Mouse (Mus musculus): ENCODE measurements around the gene Nr1h2. TPM values are rescaled to one million over a fixed set of nuclear protein-coding genes. Genes with fewer than 3 reads are reported as not detected.

The Nr1h2 gene
- polyA plus RNA-seq, 1 experiment from 2014 or later, result 48.5 TPM

DNA sequence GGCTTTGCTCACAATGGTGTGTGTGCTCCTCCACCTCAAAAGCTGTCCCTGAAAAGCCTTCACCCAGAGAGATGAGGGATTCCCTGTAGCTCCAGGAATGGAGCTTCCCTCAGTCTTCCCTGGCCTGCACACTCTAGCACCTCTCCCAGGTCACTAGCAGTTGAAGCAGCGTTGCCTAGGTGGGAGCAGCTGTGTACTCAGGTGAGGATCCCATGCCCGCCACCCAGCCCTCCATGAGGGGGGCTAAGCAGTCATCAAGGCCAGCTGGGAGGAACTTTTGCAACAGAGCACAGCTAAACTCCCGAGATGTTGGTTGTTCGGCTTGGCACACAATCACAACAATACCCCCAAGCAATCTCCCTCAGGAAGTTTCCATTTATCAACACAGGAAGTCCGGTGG, 29.0 kb upstream of the Nr1h2 start:
- no peak overlapping the region for H3K4me3 ChIP-seq (ENCODE audit: low read depth, low read length)
- H3K36me3 ChIP-seq (ENCODE audit: control insufficient read depth, insufficient read depth, low read length), result no peaks in the 10 kb centered on the region
- peaks cover 27% of the 10 kb centered on the region for H3K27me3 ChIP-seq (ENCODE audit: control insufficient read depth, insufficient read depth, low read length)
- no peak overlapping the region for H3K9ac ChIP-seq (ENCODE audit: low read depth, low read length)
- H3K4me2 ChIP-seq, result no peak overlapping the region
- no peaks in the 10 kb centered on the region for H3K9me3 ChIP-seq (replicated peaks; ENCODE audit: control insufficient read depth, low read length)
- no peak for ATAC-seq (replicated peaks; ENCODE audit: insufficient number of reproducible peaks, low FRiP score, low TSS enrichment)
- no peak overlapping the region for H3K27ac ChIP-seq (ENCODE audit: low read depth, low read length)
- H3K4me1 ChIP-seq (ENCODE audit: control insufficient read depth, insufficient read depth, low read length), result no peaks in the 10 kb centered on the region
- WGBS (ENCODE audit: insufficient replicate concordance), result 65% methylated on average over 5 of the region's 5 CpGs

DNA sequence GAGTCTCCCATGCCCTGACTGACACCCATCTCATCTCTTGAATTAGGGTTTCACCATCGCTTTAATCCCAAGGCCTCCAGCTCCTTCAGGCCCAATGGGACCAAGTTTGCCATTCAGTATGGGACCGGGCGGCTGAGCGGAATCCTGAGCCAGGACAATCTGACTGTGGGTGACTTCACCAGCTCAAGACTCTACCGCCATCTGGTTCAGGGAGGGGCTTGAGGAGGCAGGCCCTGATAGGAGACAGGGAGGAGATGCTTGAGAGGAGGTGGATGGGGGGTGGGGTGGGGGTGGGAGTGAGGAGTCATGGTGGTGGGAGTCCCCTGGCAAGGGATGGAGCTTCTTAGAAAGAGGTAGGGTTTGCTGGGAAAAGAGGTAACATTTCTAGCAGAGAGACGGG, 27.9 kb upstream of the Nr1h2 start:
- Histone ChIP-seq H3K27ac (ENCODE audit: low read depth, low read length) (no peak overlapping the region), H3K36me3 (ENCODE audit: control insufficient read depth, insufficient read depth, low read length) (no peaks in the 10 kb centered on the region), H3K27me3 (ENCODE audit: control insufficient read depth, insufficient read depth, low read length) (peaks cover 16% of the 10 kb centered on the region), H3K9me3 (replicated peaks; ENCODE audit: control insufficient read depth, low read length) (no peaks in the 10 kb centered on the region), H3K4me2 (no peak overlapping the region), H3K9ac (ENCODE audit: low read depth, low read length) (no peak overlapping the region), H3K4me1 (ENCODE audit: control insufficient read depth, insufficient read depth, low read length) (no peaks in the 10 kb centered on the region), H3K4me3 (ENCODE audit: low read depth, low read length) (no peak overlapping the region)
- ATAC-seq (replicated peaks; ENCODE audit: insufficient number of reproducible peaks, low FRiP score, low TSS enrichment), result no peak
- 48% methylated on average over 6 of the region's 6 CpGs for WGBS (ENCODE audit: insufficient replicate concordance)

DNA sequence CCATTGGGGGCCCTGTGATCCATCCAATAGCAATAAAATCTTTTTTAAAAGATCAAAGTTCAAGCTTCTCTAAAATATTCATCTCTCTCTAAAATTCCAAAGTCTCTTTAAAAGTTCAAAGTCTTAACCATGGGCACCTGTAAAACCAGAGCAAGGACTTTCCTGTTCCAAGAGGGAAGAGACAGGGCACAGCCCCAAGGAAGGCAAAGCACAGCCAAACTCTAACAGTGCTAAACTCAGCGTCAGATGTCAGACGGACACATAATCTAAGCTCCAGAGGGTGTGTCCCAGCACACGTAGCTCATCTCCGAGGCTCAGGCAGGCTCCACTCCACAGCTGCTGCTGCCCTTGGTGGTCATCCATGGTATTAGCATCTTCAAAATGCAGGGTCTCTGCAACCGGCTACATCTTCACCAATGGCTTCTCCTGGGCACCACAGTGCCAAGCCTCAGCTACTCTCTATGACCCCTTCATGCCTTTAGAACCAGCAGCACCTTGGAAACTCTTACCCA, 22.6 kb upstream of the Nr1h2 start:
- Histone ChIP-seq H3K4me3 (ENCODE audit: low read depth, low read length) (no peak overlapping the region), H3K4me1 (ENCODE audit: control insufficient read depth, insufficient read depth, low read length) (no peaks in the 10 kb centered on the region), H3K9me3 (replicated peaks; ENCODE audit: control insufficient read depth, low read length) (no peaks in the 10 kb centered on the region), H3K4me2 (no peak overlapping the region), H3K27me3 (ENCODE audit: control insufficient read depth, insufficient read depth, low read length) (no peaks in the 10 kb centered on the region; the same call in 1 of the 2 replicates), H3K36me3 (ENCODE audit: control insufficient read depth, insufficient read depth, low read length) (no peaks in the 10 kb centered on the region), H3K27ac (ENCODE audit: low read depth, low read length) (no peak overlapping the region), H3K9ac (ENCODE audit: low read depth, low read length) (no peak overlapping the region)
- ATAC-seq (replicated peaks; ENCODE audit: insufficient number of reproducible peaks, low FRiP score, low TSS enrichment), result no peak
- WGBS (ENCODE audit: insufficient replicate concordance), result 39% methylated on average over 5 of the region's 5 CpGs

DNA sequence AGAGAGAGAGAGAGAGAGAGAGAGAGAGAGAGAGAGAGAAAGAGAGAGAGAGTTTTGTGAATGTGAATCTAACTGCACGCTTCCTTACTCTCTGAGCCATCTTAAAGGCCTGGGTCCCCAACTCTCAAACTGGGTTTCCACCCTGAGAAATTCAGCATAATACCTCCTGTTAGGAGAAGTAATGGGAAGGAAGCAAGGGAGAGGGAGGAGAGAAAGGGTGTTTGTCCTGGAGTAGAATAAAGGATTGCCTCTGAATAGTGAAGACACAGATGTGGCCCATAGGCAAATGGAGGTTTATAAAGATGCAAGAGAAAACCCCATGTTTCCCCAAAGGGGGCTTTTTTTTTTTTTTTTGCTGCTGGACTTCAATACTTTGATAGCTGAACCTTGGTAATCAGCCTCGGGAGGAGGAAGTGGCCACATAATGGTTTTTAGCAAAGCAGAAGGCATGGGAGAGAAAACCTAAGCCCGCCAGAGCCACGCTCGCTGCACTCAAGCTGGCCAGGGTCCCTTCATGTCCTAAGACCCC, 19.3 kb upstream of the Nr1h2 start:
- 0 out of 2 replicates have a peak, but pooled peaks cover 2% of the 10 kb centered on the region for H3K27me3 ChIP-seq (ENCODE audit: control insufficient read depth, insufficient read depth, low read length)
- no peak overlapping the region for H3K27ac ChIP-seq (ENCODE audit: low read depth, low read length)
- no peak overlapping the region for H3K4me2 ChIP-seq
- ATAC-seq (replicated peaks; ENCODE audit: insufficient number of reproducible peaks, low FRiP score, low TSS enrichment), result no peak
- H3K9me3 ChIP-seq (replicated peaks; ENCODE audit: control insufficient read depth, low read length), result no peaks in the 10 kb centered on the region
- H3K4me1 ChIP-seq (ENCODE audit: control insufficient read depth, insufficient read depth, low read length), result no peaks in the 10 kb centered on the region
- no peaks in the 10 kb centered on the region for H3K36me3 ChIP-seq (ENCODE audit: control insufficient read depth, insufficient read depth, low read length)
- H3K4me3 ChIP-seq (ENCODE audit: low read depth, low read length), result no peak overlapping the region
- H3K9ac ChIP-seq (ENCODE audit: low read depth, low read length), result no peak overlapping the region
- 76% methylated on average over 5 of the region's 5 CpGs for WGBS (ENCODE audit: insufficient replicate concordance)

DNA sequence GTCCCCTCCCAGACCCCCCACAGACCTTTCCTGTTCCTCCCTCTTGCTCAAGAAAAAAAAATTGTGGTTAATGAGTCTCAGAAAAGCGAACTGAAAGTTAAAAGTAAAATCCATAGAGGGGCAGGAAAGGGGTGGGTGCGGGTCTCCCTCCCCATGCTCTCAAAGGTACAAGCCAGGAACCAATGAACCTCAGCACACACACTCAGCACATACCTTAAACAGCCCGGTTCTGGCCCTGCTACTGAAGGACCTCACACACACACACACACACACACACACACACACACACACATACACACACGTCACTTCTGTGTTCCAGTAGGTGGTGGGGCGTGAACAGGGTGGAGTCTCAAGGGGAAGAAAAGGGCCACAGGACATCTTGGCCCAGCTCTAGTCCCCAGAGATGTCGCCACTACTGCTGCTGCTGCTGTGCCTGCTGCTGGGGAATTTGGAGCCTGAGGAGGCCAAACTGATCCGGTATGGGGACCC, 18.5 kb upstream of the Nr1h2 start, which contains the start of gene Napsa:
TSS of gene Napsa (plus strand) at position 168 of the 489 bp plus-strand sequence.
- WGBS (ENCODE audit: insufficient replicate concordance), result 36% methylated on average over 7 of the region's 7 CpGs

DNA sequence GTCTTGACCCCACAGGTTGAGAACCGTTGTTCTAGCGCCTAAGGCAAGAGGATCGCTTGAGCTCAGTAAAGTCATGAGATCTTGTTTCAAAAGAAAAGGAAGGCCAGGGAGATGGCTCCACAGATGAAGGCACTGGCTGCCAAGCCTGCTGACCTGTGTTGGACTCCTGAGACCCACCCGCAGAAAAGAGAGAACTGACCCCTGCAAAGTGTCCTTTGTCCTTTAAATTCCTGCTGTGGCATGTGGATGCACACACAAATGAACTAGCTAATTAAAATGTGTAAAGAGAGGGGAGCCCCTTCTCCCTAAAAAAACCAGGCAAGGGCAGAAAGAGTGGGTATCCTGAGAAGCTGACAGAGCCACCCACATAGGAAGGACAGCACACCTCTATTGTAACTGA, 18.1 kb upstream of the Nr1h2 start:
- Histone ChIP-seq H3K9me3 (replicated peaks; ENCODE audit: control insufficient read depth, low read length) (no peaks in the 10 kb centered on the region), H3K4me1 (ENCODE audit: control insufficient read depth, insufficient read depth, low read length) (no peaks in the 10 kb centered on the region), H3K9ac (ENCODE audit: low read depth, low read length) (no peak overlapping the region), H3K4me3 (ENCODE audit: low read depth, low read length) (no peak overlapping the region), H3K27me3 (ENCODE audit: control insufficient read depth, insufficient read depth, low read length) (peaks cover 2% of the 10 kb centered on the region; the same call in 1 of the 2 replicates), H3K36me3 (ENCODE audit: control insufficient read depth, insufficient read depth, low read length) (no peaks in the 10 kb centered on the region), H3K27ac (ENCODE audit: low read depth, low read length) (no peak overlapping the region), H3K4me2 (no peak overlapping the region)
- 69% methylated on average over 4 of the region's 4 CpGs for WGBS (ENCODE audit: insufficient replicate concordance)
- ATAC-seq (replicated peaks; ENCODE audit: insufficient number of reproducible peaks, low FRiP score, low TSS enrichment), result no peak

More for the DNA sequence above, 18.5 kb upstream of the Nr1h2 start, which contains the start of gene Napsa:
- ATAC-seq (replicated peaks; ENCODE audit: insufficient number of reproducible peaks, low FRiP score, low TSS enrichment), result no peak
- Histone ChIP-seq H3K27ac (ENCODE audit: low read depth, low read length) (no peak within 1 kb of the TSS), H3K9ac (ENCODE audit: low read depth, low read length) (no peak within 1 kb of the TSS), H3K9me3 (replicated peaks; ENCODE audit: control insufficient read depth, low read length) (no peaks in the 10 kb centered on the region), H3K4me3 (ENCODE audit: low read depth, low read length) (no peak within 1 kb of the TSS), H3K4me1 (ENCODE audit: control insufficient read depth, insufficient read depth, low read length) (no peaks in the 10 kb centered on the region), H3K4me2 (no peak within 1 kb of the TSS), H3K27me3 (ENCODE audit: control insufficient read depth, insufficient read depth, low read length) (peaks cover 2% of the 10 kb centered on the region; the same call in 1 of the 2 replicates), H3K36me3 (ENCODE audit: control insufficient read depth, insufficient read depth, low read length) (no peaks in the 10 kb centered on the region)

DNA sequence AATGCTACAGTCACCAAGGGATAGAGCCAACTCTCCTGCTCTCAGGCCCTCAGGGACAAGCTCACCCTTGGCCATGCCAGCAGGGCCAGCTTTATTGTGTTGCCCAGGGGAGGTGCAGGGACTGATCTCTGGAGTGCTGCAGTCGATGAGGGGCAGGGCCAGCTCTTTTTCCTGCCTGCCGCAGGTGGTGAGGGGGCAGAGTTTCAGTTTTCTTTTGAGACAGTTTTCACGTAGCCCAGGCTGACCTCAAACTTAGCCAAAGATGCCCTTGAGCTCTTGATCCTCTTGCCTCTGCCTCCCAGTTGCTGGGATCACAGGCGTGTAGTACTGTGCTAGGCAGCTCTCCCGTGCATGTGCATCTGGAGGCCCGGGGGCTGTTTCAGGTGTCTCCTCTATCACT, 17.2 kb upstream of the Nr1h2 start:
- no peak for ATAC-seq (replicated peaks; ENCODE audit: insufficient number of reproducible peaks, low FRiP score, low TSS enrichment)
- Histone ChIP-seq H3K9me3 (replicated peaks; ENCODE audit: control insufficient read depth, low read length) (no peaks in the 10 kb centered on the region), H3K27ac (ENCODE audit: low read depth, low read length) (no peak overlapping the region), H3K4me1 (ENCODE audit: control insufficient read depth, insufficient read depth, low read length) (no peaks in the 10 kb centered on the region), H3K36me3 (ENCODE audit: control insufficient read depth, insufficient read depth, low read length) (no peaks in the 10 kb centered on the region), H3K27me3 (ENCODE audit: control insufficient read depth, insufficient read depth, low read length) (peaks cover 2% of the 10 kb centered on the region; the same call in 1 of the 2 replicates), H3K4me2 (no peak overlapping the region), H3K4me3 (ENCODE audit: low read depth, low read length) (no peak overlapping the region), H3K9ac (ENCODE audit: low read depth, low read length) (no peak overlapping the region)
- WGBS (ENCODE audit: insufficient replicate concordance), result 74% methylated on average over 6 of the region's 6 CpGs

DNA sequence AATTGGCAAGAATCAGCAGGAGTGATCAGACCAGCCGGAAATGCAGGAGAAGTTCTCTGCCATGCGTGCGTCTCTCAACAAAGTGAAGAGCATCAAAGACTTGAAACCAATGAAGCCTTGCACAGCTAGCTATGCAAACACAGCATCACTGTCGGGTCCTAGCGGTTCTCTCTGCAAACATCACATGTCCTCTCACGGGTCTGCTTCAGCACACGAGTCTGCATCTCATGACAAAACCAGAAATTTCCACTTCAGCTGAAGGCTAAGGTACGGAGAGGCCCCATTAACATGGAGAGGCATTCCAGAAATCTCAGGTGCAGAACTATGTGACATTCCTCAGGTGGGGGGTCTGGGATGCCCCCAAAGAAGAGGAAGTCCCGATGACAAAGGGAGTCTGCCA, 15.1 kb upstream of the Nr1h2 start:
- no peak for ATAC-seq (replicated peaks; ENCODE audit: insufficient number of reproducible peaks, low FRiP score, low TSS enrichment)
- H3K9ac ChIP-seq (ENCODE audit: low read depth, low read length), result no peak overlapping the region
- no peaks in the 10 kb centered on the region for H3K36me3 ChIP-seq (ENCODE audit: control insufficient read depth, insufficient read depth, low read length)
- H3K4me2 ChIP-seq, result no peak overlapping the region
- no peaks in the 10 kb centered on the region for H3K4me1 ChIP-seq (ENCODE audit: control insufficient read depth, insufficient read depth, low read length)
- H3K27me3 ChIP-seq (ENCODE audit: control insufficient read depth, insufficient read depth, low read length), result peaks cover 2% of the 10 kb centered on the region; the same call in 1 of the 2 replicates
- H3K9me3 ChIP-seq (replicated peaks; ENCODE audit: control insufficient read depth, low read length), result no peaks in the 10 kb centered on the region
- 71% methylated on average over 9 of the region's 9 CpGs for WGBS (ENCODE audit: insufficient replicate concordance)
- no peak overlapping the region for H3K4me3 ChIP-seq (ENCODE audit: low read depth, low read length)
- H3K27ac ChIP-seq (ENCODE audit: low read depth, low read length), result no peak overlapping the region

DNA sequence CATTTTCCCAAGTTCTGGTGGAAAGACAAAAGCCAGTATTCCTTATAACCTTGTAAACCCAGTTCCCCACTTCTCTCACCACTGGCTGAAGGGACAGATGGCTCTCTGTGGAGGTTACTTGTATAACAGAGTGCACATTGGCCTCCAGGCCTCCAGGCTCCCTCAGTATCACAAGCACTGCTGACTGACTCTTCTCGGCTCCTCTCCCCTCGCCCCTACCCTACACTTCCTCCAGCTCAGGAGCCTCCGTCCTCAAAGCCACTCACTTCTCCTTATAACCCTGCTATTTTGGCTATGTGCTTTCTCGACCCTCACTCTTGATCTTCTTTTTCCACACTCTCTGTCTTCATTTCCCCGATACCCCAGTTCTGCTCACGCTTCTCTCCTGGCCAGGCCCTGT, 11.7 kb upstream of the Nr1h2 start:
- Histone ChIP-seq H3K27me3 (ENCODE audit: control insufficient read depth, insufficient read depth, low read length) (no peaks in the 10 kb centered on the region; the same call in 1 of the 2 replicates), H3K9ac (ENCODE audit: low read depth, low read length) (no peak overlapping the region)
- 68% methylated on average over 6 of the region's 6 CpGs for WGBS (ENCODE audit: insufficient replicate concordance)

More for the DNA sequence above, 11.7 kb upstream of the Nr1h2 start:
- H3K9me3 ChIP-seq (replicated peaks; ENCODE audit: control insufficient read depth, low read length), result no peaks in the 10 kb centered on the region
- no peak overlapping the region for H3K4me3 ChIP-seq (ENCODE audit: low read depth, low read length)
- H3K27ac ChIP-seq (ENCODE audit: low read depth, low read length), result no peak overlapping the region
- no peaks in the 10 kb centered on the region for H3K4me1 ChIP-seq (ENCODE audit: control insufficient read depth, insufficient read depth, low read length)
- no peak for ATAC-seq (replicated peaks; ENCODE audit: insufficient number of reproducible peaks, low FRiP score, low TSS enrichment)
- H3K36me3 ChIP-seq (ENCODE audit: control insufficient read depth, insufficient read depth, low read length), result no peaks in the 10 kb centered on the region
- H3K4me2 ChIP-seq, result no peak overlapping the region
